Mouse (Mus musculus): ENCODE data around the gene Hcn3. TPM values are rescaled to one million over a fixed set of nuclear protein-coding genes. Genes with fewer than 3 reads are reported as not detected.

Hcn3 gene
- polyA plus RNA-seq, 1 experiment from 2014 or later = 1.1 TPM

DNA sequence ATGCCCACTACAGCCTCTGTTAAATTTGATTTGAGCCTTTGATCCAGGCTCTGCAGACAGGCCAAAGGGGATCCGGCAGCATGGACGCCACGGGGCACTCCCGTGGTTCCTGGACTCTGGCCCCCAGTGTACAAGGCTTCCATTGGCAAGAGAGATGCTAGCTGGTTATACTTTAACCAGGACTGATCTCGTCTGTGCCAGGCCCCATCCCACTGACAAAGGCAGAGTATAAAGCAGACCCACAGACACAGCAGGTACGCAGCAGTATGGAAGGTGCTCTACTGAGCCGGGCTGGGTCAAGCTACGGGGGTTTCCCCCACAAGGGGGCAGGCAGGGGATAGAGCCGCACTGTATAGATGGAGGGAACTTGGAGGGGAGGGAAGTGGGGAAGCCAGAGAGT lies 23.6 kb downstream of the Hcn3 start:
- peaks cover 2% of the 10 kb centered on the region; the same call in 1 of the 2 replicates for H3K36me3 ChIP-seq (ENCODE audit: control insufficient read depth, insufficient read depth)
- no peaks in the 10 kb centered on the region for H3K27me3 ChIP-seq (replicated peaks; ENCODE audit: control insufficient read depth, insufficient read depth, low read length)
- peak; percentile 88 for ATAC-seq
- TF ChIP-seq CTCF (IDR thresholded peaks at IDR 0.05; ENCODE audit: low read depth) = peak; percentile 69
- H3K27ac ChIP-seq (ENCODE audit: low read depth, low read length) = peak overlapping the region; percentile 60
- peak overlapping the region; percentile 45 for H3K4me3 ChIP-seq (ENCODE audit: low read depth, low read length)
- peak overlapping the region; percentile 68 for H3K4me2 ChIP-seq (replicated peaks; ENCODE audit: low read depth)
- H3K9ac ChIP-seq (ENCODE audit: low read depth, low read length) = no peak overlapping the region
- WGBS = 13% methylated on average over 9 of the region's 9 CpGs
- no peaks in the 10 kb centered on the region for H3K9me3 ChIP-seq (ENCODE audit: control insufficient read depth)
- H3K4me1 ChIP-seq (replicated peaks; ENCODE audit: control insufficient read depth, insufficient read depth, low read length) = peaks cover 6% of the 10 kb centered on the region; the same call in 1 of the 2 replicates

GRCm38 (mm10) chr3:89135958-89136357 lies 24.0 kb downstream of the Hcn3 start, which contains the start of gene Pklr:
Gene Pklr (plus strand): TSS chr3:89136142.
- peaks cover 6% of the 10 kb centered on the region; the same call in 1 of the 2 replicates for H3K4me1 ChIP-seq (replicated peaks; ENCODE audit: control insufficient read depth, insufficient read depth, low read length)
- H3K27ac ChIP-seq (ENCODE audit: low read depth, low read length) = peak within 1 kb of the TSS; percentile 60
- H3K9me3 ChIP-seq (ENCODE audit: control insufficient read depth) = no peaks in the 10 kb centered on the region
- 35% methylated on average over 3 of the region's 3 CpGs for WGBS
- no peaks in the 10 kb centered on the region for H3K27me3 ChIP-seq (replicated peaks; ENCODE audit: control insufficient read depth, insufficient read depth, low read length)
- H3K4me3 ChIP-seq (ENCODE audit: low read depth, low read length) = peak within 1 kb of the TSS; percentile 45
- H3K36me3 ChIP-seq (ENCODE audit: control insufficient read depth, insufficient read depth) = no peaks in the 10 kb centered on the region
- ATAC-seq = no peak
- TF ChIP-seq CTCF (IDR thresholded peaks at IDR 0.05; ENCODE audit: low read depth) = no peak
- H3K4me2 ChIP-seq (replicated peaks; ENCODE audit: low read depth) = peak within 1 kb of the TSS; percentile 68
- H3K9ac ChIP-seq (ENCODE audit: low read depth, low read length) = peak within 1 kb of the TSS; percentile 40; the same call in 1 of the 2 replicates

GRCm38 (mm10) chr3:89133752-89134151 lies 26.2 kb downstream of the Hcn3 start:
- Histone ChIP-seq H3K4me3 (ENCODE audit: low read depth, low read length) (no peak overlapping the region), H3K4me2 (replicated peaks; ENCODE audit: low read depth) (peak overlapping the region; percentile 70; the same call in 1 of the 2 replicates), H3K27ac (ENCODE audit: low read depth, low read length) (peak overlapping the region; percentile 78), H3K27me3 (replicated peaks; ENCODE audit: control insufficient read depth, insufficient read depth, low read length) (no peaks in the 10 kb centered on the region), H3K36me3 (ENCODE audit: control insufficient read depth, insufficient read depth) (no peaks in the 10 kb centered on the region), H3K4me1 (replicated peaks; ENCODE audit: control insufficient read depth, insufficient read depth, low read length) (peaks cover 6% of the 10 kb centered on the region; the same call in 1 of the 2 replicates), H3K9me3 (ENCODE audit: control insufficient read depth) (no peaks in the 10 kb centered on the region), H3K9ac (ENCODE audit: low read depth, low read length) (no peak overlapping the region)
- no peak for TF ChIP-seq CTCF (IDR thresholded peaks at IDR 0.05; ENCODE audit: low read depth)
- WGBS = 38% methylated on average over 1 of the region's 1 CpGs
- peak; percentile 57 for ATAC-seq

GRCm38 (mm10) chr3:89133063-89133450 lies 26.9 kb downstream of the Hcn3 start:
- H3K4me3 ChIP-seq (ENCODE audit: low read depth, low read length) = no peak overlapping the region
- H3K27me3 ChIP-seq (replicated peaks; ENCODE audit: control insufficient read depth, insufficient read depth, low read length) = no peaks in the 10 kb centered on the region
- TF ChIP-seq CTCF (IDR thresholded peaks at IDR 0.05; ENCODE audit: low read depth) = no peak
- ATAC-seq = no peak
- H3K27ac ChIP-seq (ENCODE audit: low read depth, low read length) = peak overlapping the region; percentile 78
- H3K9ac ChIP-seq (ENCODE audit: low read depth, low read length) = no peak overlapping the region
- H3K4me1 ChIP-seq (replicated peaks; ENCODE audit: control insufficient read depth, insufficient read depth, low read length) = peaks cover 3% of the 10 kb centered on the region; the same call in 1 of the 2 replicates
- H3K9me3 ChIP-seq (ENCODE audit: control insufficient read depth) = no peaks in the 10 kb centered on the region
- WGBS = 47% methylated on average over 7 of the region's 7 CpGs
- H3K4me2 ChIP-seq (replicated peaks; ENCODE audit: low read depth) = peak overlapping the region; percentile 70; the same call in 1 of the 2 replicates
- H3K36me3 ChIP-seq (ENCODE audit: control insufficient read depth, insufficient read depth) = no peaks in the 10 kb centered on the region

DNA sequence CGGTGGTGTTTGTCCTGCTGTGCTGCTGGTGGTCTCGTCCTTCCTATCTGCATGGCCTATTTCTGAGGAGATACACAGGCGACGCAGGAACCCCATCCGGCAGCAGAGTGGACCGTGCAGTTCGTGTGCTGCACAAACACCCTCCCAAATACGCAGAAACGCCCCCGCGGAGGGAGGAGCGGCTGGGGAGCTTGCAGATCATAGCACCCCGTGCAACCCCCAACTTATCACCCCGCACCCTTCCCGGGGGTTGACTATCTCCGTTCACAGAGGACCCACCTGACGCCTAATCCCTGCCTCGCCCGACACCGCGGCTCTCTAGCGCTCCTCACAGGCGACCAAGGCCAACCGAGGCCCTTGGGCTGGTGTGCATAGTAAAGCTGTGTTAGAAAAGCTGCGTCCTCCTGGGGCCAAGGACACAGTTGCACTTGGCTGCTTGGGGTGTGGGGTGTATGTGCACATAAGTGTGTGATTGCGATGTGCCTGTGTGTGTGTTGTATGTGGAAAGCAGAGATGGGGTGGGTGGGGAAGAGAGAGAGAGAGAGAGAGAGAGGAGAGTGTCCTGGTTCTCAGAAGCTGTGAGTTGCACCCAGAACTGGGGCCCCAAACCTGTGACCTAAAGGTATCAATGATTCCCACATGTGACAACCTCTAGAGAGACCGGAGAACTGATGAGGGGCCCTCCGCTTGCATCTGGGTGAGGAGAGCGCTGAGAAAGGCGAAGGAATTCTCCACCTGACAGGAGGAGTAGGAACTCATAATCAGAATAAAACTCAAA lies 27.5 kb downstream of the Hcn3 start:
- no peaks in the 10 kb centered on the region for H3K36me3 ChIP-seq (ENCODE audit: control insufficient read depth, insufficient read depth)
- no peaks in the 10 kb centered on the region for H3K9me3 ChIP-seq (ENCODE audit: control insufficient read depth)
- no peaks in the 10 kb centered on the region for H3K27me3 ChIP-seq (replicated peaks; ENCODE audit: control insufficient read depth, insufficient read depth, low read length)
- peak overlapping the region; percentile 40; the same call in 1 of the 2 replicates for H3K9ac ChIP-seq (ENCODE audit: low read depth, low read length)
- WGBS = 14% methylated on average over 29 of the region's 30 CpGs
- peak; percentile 77 for TF ChIP-seq CTCF (IDR thresholded peaks at IDR 0.05; ENCODE audit: low read depth)
- H3K27ac ChIP-seq (ENCODE audit: low read depth, low read length) = peak overlapping the region; percentile 78
- peaks cover 3% of the 10 kb centered on the region; the same call in 1 of the 2 replicates for H3K4me1 ChIP-seq (replicated peaks; ENCODE audit: control insufficient read depth, insufficient read depth, low read length)
- peak overlapping the region; percentile 70 for H3K4me2 ChIP-seq (replicated peaks; ENCODE audit: low read depth)
- peak overlapping the region; percentile 31 for H3K4me3 ChIP-seq (ENCODE audit: low read depth, low read length)
- no peak for ATAC-seq

- Histone ChIP-seq H3K27me3 (replicated peaks; ENCODE audit: control insufficient read depth, insufficient read depth, low read length) (no peaks in the 10 kb centered on the region), H3K27ac (ENCODE audit: low read depth, low read length) (no peak overlapping the region), H3K4me3 (ENCODE audit: low read depth, low read length) (no peak overlapping the region), H3K9ac (ENCODE audit: low read depth, low read length) (no peak overlapping the region), H3K9me3 (ENCODE audit: control insufficient read depth) (no peaks in the 10 kb centered on the region), H3K36me3 (ENCODE audit: control insufficient read depth, insufficient read depth) (no peaks in the 10 kb centered on the region), H3K4me1 (replicated peaks; ENCODE audit: control insufficient read depth, insufficient read depth, low read length) (peaks cover 3% of the 10 kb centered on the region; the same call in 1 of the 2 replicates), H3K4me2 (replicated peaks; ENCODE audit: low read depth) (peak overlapping the region; percentile 70)
- no peak for ATAC-seq
- TF ChIP-seq CTCF (IDR thresholded peaks at IDR 0.05; ENCODE audit: low read depth) = no peak
- WGBS = 60% methylated on average over 4 of the region's 4 CpGs
These were observed 28.2 kb downstream of the Hcn3 start for GRCm38 (mm10) chr3:89131816-89132215.

Data from intestine, postnatal 0 days (tissue).